Mouse (Mus musculus) adipocyte (in vitro differentiated cells): ENCODE measurements around the gene Mutyh.
"Not testable (repeated sequence)": the region's sequence is repeated elsewhere in the genome, so short reads cannot be mapped to it uniquely, and the experiment has no call there.

Experiments used
- DNase-seq: peaks from one replicate; pipeline ENCODE4 v3.0.0-alpha.2; 2016; ENCODE audit warnings: low spot score

Mutyh gene

GRCm38 (mm10) chr4:116820902-116821693 lies 13.6 kb downstream of the Mutyh start:
- peak; percentile 88 for DNase-seq

GRCm38 (mm10) chr4:116821694-116822016 lies 14.1 kb downstream of the Mutyh start, which contains the start of gene Hpdl:
Gene Hpdl, minus strand, starts transcription at chr4:116821707.
- DNase-seq: no peak

- DNase-seq: peak; percentile 36
Measured at GRCm38 (mm10) chr4:116824541-116825004, 17.1 kb downstream of the Mutyh start.

- DNase-seq: peak; percentile 83
Measured at GRCm38 (mm10) chr4:116827819-116828218, 20.3 kb downstream of the Mutyh start.

GRCm38 (mm10) chr4:116829364-116830069 lies 22.0 kb downstream of the Mutyh start:
- no peak for DNase-seq

GRCm38 (mm10) chr4:116830070-116830368 lies 22.5 kb downstream of the Mutyh start:
- DNase-seq: no peak

- no peak for DNase-seq
Measured at GRCm38 (mm10) chr4:116838999-116839398, 31.5 kb downstream of the Mutyh start.

- not testable (repeated sequence) for DNase-seq
Measured at GRCm38 (mm10) chr4:116840096-116840495, 32.6 kb downstream of the Mutyh start.

GRCm38 (mm10) chr4:116840841-116841240 lies 33.3 kb downstream of the Mutyh start:
- no peak for DNase-seq

GRCm38 (mm10) chr4:116844324-116844723 lies 36.8 kb downstream of the Mutyh start:
- DNase-seq: no peak

- no peak for DNase-seq
Measured at GRCm38 (mm10) chr4:116849901-116850300, 42.4 kb downstream of the Mutyh start.

- no peak for DNase-seq
Measured at GRCm38 (mm10) chr4:116854286-116854685, 46.8 kb downstream of the Mutyh start.

GRCm38 (mm10) chr4:116857203-116857602 lies 49.7 kb downstream of the Mutyh start:
- DNase-seq: no peak

GRCm38 (mm10) chr4:116859711-116860110 lies 52.2 kb downstream of the Mutyh start:
- DNase-seq: no peak

GRCm38 (mm10) chr4:116862023-116862422 lies 54.5 kb downstream of the Mutyh start:
- no peak for DNase-seq
